Mouse (Mus musculus): ENCODE measurements around the gene Grin2a. TPM values are rescaled to one million over a fixed set of nuclear protein-coding genes. Genes with fewer than 3 reads are reported as not detected.
A peak's percentile ranks its signal among the peaks of the same experiment; 100 is the strongest.

The Grin2a gene
- polyA plus RNA-seq, 1 experiment from 2014 or later = 1.0 TPM

GRCm38 (mm10) chr16:10003001-10003400 is 7.6 kb upstream of the Grin2a start:
- no peaks in the 10 kb centered on the region for H3K36me3 ChIP-seq (ENCODE audit: control insufficient read depth, insufficient read depth, low read length)
- H3K27ac ChIP-seq (replicated peaks; ENCODE audit: low read depth, low read length) = no peak overlapping the region
- DNase-seq (ENCODE audit: low spot score) = no peak
- H3K4me2 ChIP-seq (ENCODE audit: low read depth, low read length) = no peak overlapping the region
- H3K9ac ChIP-seq (ENCODE audit: low read depth, low read length) = no peak overlapping the region
- WGBS = 53% methylated on average over 1 of the region's 1 CpGs
- H3K27me3 ChIP-seq (replicated peaks; ENCODE audit: control insufficient read depth, insufficient read depth, low read length) = no peaks in the 10 kb centered on the region
- H3K4me1 ChIP-seq (ENCODE audit: control insufficient read depth, insufficient read depth, low read length) = no peaks in the 10 kb centered on the region
- H3K9me3 ChIP-seq (ENCODE audit: control insufficient read depth, low read length) = no peaks in the 10 kb centered on the region
- no peak for ATAC-seq (ENCODE audit: low read depth)
- no peak overlapping the region for H3K4me3 ChIP-seq (ENCODE audit: low read depth, low read length)

DNA sequence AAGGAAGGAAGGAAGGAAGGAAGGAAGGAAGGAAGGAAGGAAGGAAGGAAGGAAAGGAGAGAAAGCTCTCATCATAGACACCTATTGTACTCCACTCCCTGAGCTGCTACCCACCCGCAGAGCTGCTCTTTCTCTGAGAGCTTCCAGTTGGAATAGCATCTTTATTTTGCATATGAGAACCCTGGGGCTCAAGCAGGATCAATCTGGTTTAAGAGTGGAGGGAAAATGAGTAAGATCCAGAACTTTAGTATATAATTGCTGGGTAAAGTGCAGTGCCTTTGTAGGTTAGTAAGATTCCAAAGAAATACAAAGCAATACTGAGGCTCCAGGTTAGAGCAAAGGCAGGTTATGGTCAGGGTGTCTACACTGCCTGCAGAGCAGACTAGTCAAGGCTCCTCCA is 6.2 kb upstream of the Grin2a start:
- H3K27me3 ChIP-seq (replicated peaks; ENCODE audit: control insufficient read depth, insufficient read depth, low read length) = peaks cover 9% of the 10 kb centered on the region
- H3K4me2 ChIP-seq (ENCODE audit: low read depth, low read length) = no peak overlapping the region
- H3K27ac ChIP-seq (replicated peaks; ENCODE audit: low read depth, low read length) = no peak overlapping the region
- 32% methylated on average over 1 of the region's 1 CpGs for WGBS
- H3K36me3 ChIP-seq (ENCODE audit: control insufficient read depth, insufficient read depth, low read length) = no peaks in the 10 kb centered on the region
- H3K4me1 ChIP-seq (ENCODE audit: control insufficient read depth, insufficient read depth, low read length) = no peaks in the 10 kb centered on the region
- no peaks in the 10 kb centered on the region for H3K9me3 ChIP-seq (ENCODE audit: control insufficient read depth, low read length)
- H3K4me3 ChIP-seq (ENCODE audit: low read depth, low read length) = no peak overlapping the region
- no peak for DNase-seq (ENCODE audit: low spot score)
- ATAC-seq (ENCODE audit: low read depth) = no peak
- H3K9ac ChIP-seq (ENCODE audit: low read depth, low read length) = no peak overlapping the region

DNA sequence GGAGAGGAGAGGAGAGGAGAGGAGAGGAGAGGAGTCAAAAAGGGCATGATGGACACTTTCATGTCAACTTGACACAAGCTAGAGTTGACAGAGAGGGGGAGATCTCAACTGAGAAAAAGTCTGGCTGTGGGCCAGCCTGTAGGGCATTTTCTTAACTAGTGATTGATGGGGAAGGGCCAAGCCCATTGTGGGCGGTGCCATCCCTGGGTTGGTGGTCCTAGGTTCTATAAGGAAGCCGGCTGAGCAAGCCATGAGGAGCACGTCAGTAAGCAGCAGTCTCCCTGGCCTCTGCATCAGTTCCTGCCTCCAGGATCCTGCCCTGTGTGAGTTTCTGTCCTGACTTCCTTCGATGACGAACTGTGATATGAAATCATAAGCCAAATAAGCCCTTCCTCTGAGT is 4.6 kb upstream of the Grin2a start:
- DNase-seq (ENCODE audit: low spot score) = no peak

DNA sequence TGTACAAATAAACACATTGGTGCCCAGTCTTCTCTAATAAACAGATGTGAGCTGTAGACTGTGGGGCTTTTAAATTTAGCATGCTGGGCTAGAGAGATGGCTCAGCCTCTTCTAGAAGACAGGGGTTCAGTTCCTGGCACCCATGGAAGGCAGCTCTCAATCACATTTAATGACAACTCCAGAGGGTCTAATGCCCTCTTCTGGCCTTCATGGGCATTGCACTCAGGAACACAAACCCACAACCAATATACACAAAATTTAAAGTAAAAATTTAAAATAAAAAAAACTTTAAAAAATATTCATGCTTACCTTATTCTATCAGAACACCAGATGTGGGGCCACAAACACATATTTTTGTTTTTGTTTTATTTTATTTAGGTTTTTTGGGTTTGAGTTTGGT is 2.6 kb upstream of the Grin2a start:
- Histone ChIP-seq H3K4me3 (ENCODE audit: low read depth, low read length) (no peak overlapping the region), H3K36me3 (ENCODE audit: control insufficient read depth, insufficient read depth, low read length) (no peaks in the 10 kb centered on the region), H3K9me3 (ENCODE audit: control insufficient read depth, low read length) (no peaks in the 10 kb centered on the region), H3K4me1 (ENCODE audit: control insufficient read depth, insufficient read depth, low read length) (peaks cover 11% of the 10 kb centered on the region; the same call in 1 of the 2 replicates), H3K9ac (ENCODE audit: low read depth, low read length) (no peak overlapping the region), H3K27ac (replicated peaks; ENCODE audit: low read depth, low read length) (no peak overlapping the region), H3K27me3 (replicated peaks; ENCODE audit: control insufficient read depth, insufficient read depth, low read length) (peaks cover 46% of the 10 kb centered on the region), H3K4me2 (ENCODE audit: low read depth, low read length) (no peak overlapping the region)
- DNase-seq (ENCODE audit: low spot score) (no peak), ATAC-seq (ENCODE audit: low read depth) (no peak)

More for the DNA sequence above, 4.6 kb upstream of the Grin2a start:
- WGBS = 68% methylated on average over 5 of the region's 5 CpGs
- Histone ChIP-seq H3K4me3 (ENCODE audit: low read depth, low read length) (no peak overlapping the region), H3K9ac (ENCODE audit: low read depth, low read length) (no peak overlapping the region), H3K9me3 (ENCODE audit: control insufficient read depth, low read length) (no peaks in the 10 kb centered on the region), H3K36me3 (ENCODE audit: control insufficient read depth, insufficient read depth, low read length) (no peaks in the 10 kb centered on the region), H3K4me1 (ENCODE audit: control insufficient read depth, insufficient read depth, low read length) (no peaks in the 10 kb centered on the region), H3K27me3 (replicated peaks; ENCODE audit: control insufficient read depth, insufficient read depth, low read length) (peaks cover 26% of the 10 kb centered on the region), H3K4me2 (ENCODE audit: low read depth, low read length) (no peak overlapping the region), H3K27ac (replicated peaks; ENCODE audit: low read depth, low read length) (no peak overlapping the region)
- ATAC-seq (ENCODE audit: low read depth) = no peak

- Histone ChIP-seq H3K4me2 (ENCODE audit: low read depth, low read length) (peak overlapping the region; percentile 76), H3K4me1 (ENCODE audit: control insufficient read depth, insufficient read depth, low read length) (peaks cover 12% of the 10 kb centered on the region; the same call in 1 of the 2 replicates), H3K9me3 (ENCODE audit: control insufficient read depth, low read length) (no peaks in the 10 kb centered on the region), H3K27ac (replicated peaks; ENCODE audit: low read depth, low read length) (no peak overlapping the region), H3K27me3 (replicated peaks; ENCODE audit: control insufficient read depth, insufficient read depth, low read length) (peaks cover 64% of the 10 kb centered on the region), H3K36me3 (ENCODE audit: control insufficient read depth, insufficient read depth, low read length) (no peaks in the 10 kb centered on the region), H3K4me3 (ENCODE audit: low read depth, low read length) (peak overlapping the region; percentile 43), H3K9ac (ENCODE audit: low read depth, low read length) (no peak overlapping the region)
- no peak for ATAC-seq (ENCODE audit: low read depth)
- DNase-seq (ENCODE audit: low spot score) = no peak
- WGBS = 19% methylated on average over 13 of the region's 13 CpGs
These were observed 452 bp upstream of the Grin2a start for GRCm38 (mm10) chr16:9995814-9996210.

- WGBS = under 1% methylated on average over 31 of the region's 51 CpGs
- ATAC-seq (ENCODE audit: low read depth) (peak; percentile 13; the same call in 1 of the 2 replicates), DNase-seq (ENCODE audit: low spot score) (peak; percentile 9)
- Histone ChIP-seq H3K4me2 (ENCODE audit: low read depth, low read length) (peak overlapping the region; percentile 76), H3K36me3 (ENCODE audit: control insufficient read depth, insufficient read depth, low read length) (no peaks in the 10 kb centered on the region), H3K9ac (ENCODE audit: low read depth, low read length) (peak overlapping the region; percentile 32), H3K27ac (replicated peaks; ENCODE audit: low read depth, low read length) (no peak overlapping the region), H3K9me3 (ENCODE audit: control insufficient read depth, low read length) (no peaks in the 10 kb centered on the region), H3K4me1 (ENCODE audit: control insufficient read depth, insufficient read depth, low read length) (peaks cover 12% of the 10 kb centered on the region; the same call in 1 of the 2 replicates), H3K27me3 (replicated peaks; ENCODE audit: control insufficient read depth, insufficient read depth, low read length) (peaks cover 64% of the 10 kb centered on the region), H3K4me3 (ENCODE audit: low read depth, low read length) (peak overlapping the region; percentile 43)
These were observed 1.1 kb downstream of the Grin2a start for GRCm38 (mm10) chr16:9994041-9994950.

DNA sequence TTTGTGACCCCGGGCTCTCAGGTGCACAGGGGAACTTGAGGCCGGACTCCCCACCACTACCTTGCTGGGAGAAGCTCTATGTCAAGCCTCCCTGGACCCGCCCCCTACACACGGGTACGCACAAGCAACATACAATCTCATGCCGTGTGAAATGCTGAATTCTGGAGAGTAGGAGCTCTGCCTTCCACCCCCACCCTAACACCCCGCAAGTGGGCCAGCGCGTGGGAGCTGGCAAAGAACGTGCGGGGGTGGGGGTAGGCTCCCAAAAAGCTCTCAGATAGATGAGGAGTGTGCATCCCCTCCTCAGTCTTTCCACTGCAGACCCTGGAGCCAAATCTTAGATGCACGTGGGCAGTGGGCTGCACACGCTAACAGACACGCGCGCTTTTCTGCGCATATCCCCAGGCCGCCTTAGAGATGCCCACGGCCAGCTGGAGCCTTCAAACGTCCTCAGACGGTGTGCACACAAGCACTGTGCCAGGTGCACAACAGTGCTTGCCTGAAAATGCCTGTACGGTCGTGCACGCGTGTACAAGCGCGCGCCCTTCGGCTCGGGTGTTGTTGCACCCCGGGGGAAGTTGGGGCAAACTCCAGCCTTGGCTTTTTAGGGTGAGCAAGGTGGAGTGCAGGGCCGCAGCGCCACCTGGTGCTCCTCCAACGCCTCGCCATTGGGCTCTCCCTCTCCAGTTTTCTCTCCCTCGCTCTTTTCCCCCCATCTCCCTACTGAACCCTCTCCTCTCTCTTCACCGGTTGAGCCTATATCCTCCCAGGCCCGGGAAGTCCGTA is 1.9 kb downstream of the Grin2a start:
- H3K27me3 ChIP-seq (replicated peaks; ENCODE audit: control insufficient read depth, insufficient read depth, low read length) = peaks cover 64% of the 10 kb centered on the region
- 3% methylated on average over 36 of the region's 39 CpGs for WGBS
- peak overlapping the region; percentile 32 for H3K9ac ChIP-seq (ENCODE audit: low read depth, low read length)
- peaks cover 12% of the 10 kb centered on the region; the same call in 1 of the 2 replicates for H3K4me1 ChIP-seq (ENCODE audit: control insufficient read depth, insufficient read depth, low read length)
- H3K9me3 ChIP-seq (ENCODE audit: control insufficient read depth, low read length) = no peaks in the 10 kb centered on the region
- ATAC-seq (ENCODE audit: low read depth) (peak; percentile 71), DNase-seq (ENCODE audit: low spot score) (peak; percentile 71)
- peak overlapping the region; percentile 76 for H3K4me2 ChIP-seq (ENCODE audit: low read depth, low read length)
- no peaks in the 10 kb centered on the region for H3K36me3 ChIP-seq (ENCODE audit: control insufficient read depth, insufficient read depth, low read length)
- no peak overlapping the region for H3K27ac ChIP-seq (replicated peaks; ENCODE audit: low read depth, low read length)
- peak overlapping the region; percentile 43 for H3K4me3 ChIP-seq (ENCODE audit: low read depth, low read length)

DNA sequence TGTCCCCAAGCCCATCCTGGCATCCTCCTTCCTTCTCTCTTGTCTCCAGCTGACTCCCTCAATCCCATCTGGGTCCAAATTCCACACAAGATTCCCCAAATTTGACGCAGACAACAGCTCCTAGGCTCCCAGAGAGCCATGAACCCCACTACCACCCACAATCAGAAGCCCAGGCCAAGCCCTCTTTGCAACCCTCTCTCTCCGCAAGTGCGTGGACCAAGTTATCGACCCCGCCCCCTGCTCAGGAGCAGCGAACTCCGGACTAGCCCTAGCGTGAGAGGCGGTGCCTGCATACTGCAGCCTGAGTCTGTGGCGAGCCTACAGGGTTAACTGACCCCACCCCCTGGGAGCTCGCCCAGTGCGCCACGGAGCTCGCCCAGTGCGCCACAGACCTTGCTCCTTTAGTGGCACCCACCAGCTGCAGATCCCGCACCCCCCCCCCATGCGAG is 2.6 kb downstream of the Grin2a start:
- DNase-seq (ENCODE audit: low spot score) = peak; percentile 31

More for the DNA sequence above, 2.6 kb downstream of the Grin2a start:
- Histone ChIP-seq H3K9ac (ENCODE audit: low read depth, low read length) (0 out of 2 replicates have a peak overlapping the region, but pooled peaks have one; percentile 25), H3K4me2 (ENCODE audit: low read depth, low read length) (peak overlapping the region; percentile 76), H3K9me3 (ENCODE audit: control insufficient read depth, low read length) (no peaks in the 10 kb centered on the region), H3K4me1 (ENCODE audit: control insufficient read depth, insufficient read depth, low read length) (peaks cover 12% of the 10 kb centered on the region; the same call in 1 of the 2 replicates), H3K36me3 (ENCODE audit: control insufficient read depth, insufficient read depth, low read length) (no peaks in the 10 kb centered on the region), H3K4me3 (ENCODE audit: low read depth, low read length) (peak overlapping the region; percentile 43), H3K27ac (replicated peaks; ENCODE audit: low read depth, low read length) (no peak overlapping the region), H3K27me3 (replicated peaks; ENCODE audit: control insufficient read depth, insufficient read depth, low read length) (peaks cover 64% of the 10 kb centered on the region)
- ATAC-seq (ENCODE audit: low read depth) = peak; percentile 28; the same call in 1 of the 2 replicates
- WGBS = 1% methylated on average over 13 of the region's 17 CpGs

Measured in embryonic facial prominence, embryonic 14.5 days (tissue).